Mouse (Mus musculus): ENCODE measurements around the gene Sh3bgrl3.

DNA sequence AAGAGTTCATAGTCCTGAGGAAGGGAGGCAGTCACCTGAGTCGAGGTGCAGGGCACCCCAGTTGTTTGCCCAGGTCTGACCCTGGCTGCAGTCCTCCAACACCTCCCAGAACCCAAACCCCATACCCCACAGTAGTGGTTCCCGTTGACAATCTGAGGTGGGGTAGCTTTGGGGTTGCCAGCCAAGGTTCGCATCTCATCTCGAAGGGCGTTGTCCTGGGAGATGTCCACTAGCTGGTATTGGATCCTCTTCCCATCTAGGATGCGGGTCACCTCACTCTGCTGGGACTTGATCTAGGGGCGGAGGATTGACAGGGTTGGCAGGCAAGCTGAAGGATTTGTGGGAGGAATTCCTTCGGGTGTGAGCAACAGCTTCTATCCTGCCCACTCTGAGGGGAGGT, 796 bp downstream of the Sh3bgrl3 start:
- no peak for TF ChIP-seq CTCF (IDR thresholded peaks at IDR 0.05; ENCODE audit: borderline replicate concordance, insufficient read depth, low read depth, low read length)
- TF ChIP-seq POLR2A (IDR thresholded peaks at IDR 0.05; ENCODE audit: borderline replicate concordance, insufficient read depth, low read length): no peak

Measured in cerebellum, adult 2 months (tissue).